Mouse (Mus musculus): ENCODE data around the gene Mei1.

GRCm38 (mm10) chr15:82135372-82135771, 65.6 kb downstream of the Mei1 start:
- no peak for TF ChIP-seq REST (IDR thresholded peaks at IDR 0.05; ENCODE audit: insufficient read depth, insufficient read length)
- TF ChIP-seq POLR2A (IDR thresholded peaks at IDR 0.05; ENCODE audit: insufficient read length, low read depth) = peak; percentile 28

Measured in myocyte (in vitro differentiated cells).